Mouse (Mus musculus) hematopoietic stem cell, adult 5-6 weeks (primary cell): ENCODE data around the gene Zfp628. TPM values are rescaled to one million over a fixed set of nuclear protein-coding genes. Genes with fewer than 3 reads are reported as not detected.
"Not testable (repeated sequence)": the region's sequence is repeated elsewhere in the genome, so short reads cannot be mapped to it uniquely, and the experiment has no call there.

Experiments
- ATAC-seq, 2 experiments: fragments of 125-278 bp in 1 of 2; replicated peaks in 1 of 2; 2 replicates each; pipeline ENCODE4 v1.8.0; 2016 to 2017; ENCODE audit warnings: inconsistent platforms in 2 of 2, mild to moderate bottlenecking in 2 of 2, moderate number of reproducible peaks in 2 of 2, low read depth in 1 of 2, moderate TSS enrichment in 1 of 2; ENCODE audit not compliant: low FRiP score in 2 of 2, poor library complexity in 2 of 2, severe bottlenecking in 2 of 2, insufficient read depth in 1 of 2, low TSS enrichment in 1 of 2
- total RNA-seq: library from RNA; stranded (forward); fragments of 172-1452, 232-1000 nt; gene quantifications from 2 replicates; pipeline ENCODE4 v1.2.3, GENCODE M21; 2017

Zfp628 gene
- 2.2 and 3.2 TPM in 2 replicates for total RNA-seq

- ATAC-seq = peak; percentile 73 to 85
Measured at GRCm38 (mm10) chr7:4915007-4915665, at the start of gene Zfp628. TSS of gene Zfp628 (plus strand) at chr7:4915217.

- ATAC-seq = peak; percentile 99
Measured at GRCm38 (mm10) chr7:4865579-4866493, 49.2 kb upstream of the Zfp628 start.

- ATAC-seq = 0 out of 4 replicates have a peak, but pooled peaks of 1 of the 2 experiments have one; percentile 5
Measured at GRCm38 (mm10) chr7:4866631-4867180, 48.3 kb upstream of the Zfp628 start.

- no peak for ATAC-seq
Measured at GRCm38 (mm10) chr7:4870133-4870532, 44.9 kb upstream of the Zfp628 start, which contains the start of gene Isoc2b. TSS of gene Isoc2b (minus strand) at chr7:4870258.

- ATAC-seq = peak; percentile 100
Measured at GRCm38 (mm10) chr7:4876753-4877221, 38.2 kb upstream of the Zfp628 start, which contains the start of gene Isoc2a. TSS of gene Isoc2a (plus strand) at chr7:4877153.

- ATAC-seq = peak in 1 of 2 experiments; percentile 28; a peak in 3 of 4 replicates
Measured at GRCm38 (mm10) chr7:4877226-4877625, 37.8 kb upstream of the Zfp628 start.

GRCm38 (mm10) chr7:4878186-4878585, 36.8 kb upstream of the Zfp628 start:
- no peak for ATAC-seq

- not testable (repeated sequence) for ATAC-seq
Measured at GRCm38 (mm10) chr7:4879036-4879435, 36.0 kb upstream of the Zfp628 start.

- ATAC-seq = no peak
Measured at GRCm38 (mm10) chr7:4886680-4887079, 28.3 kb upstream of the Zfp628 start.

- ATAC-seq = no peak
Measured at GRCm38 (mm10) chr7:4895186-4895585, 19.8 kb upstream of the Zfp628 start.

GRCm38 (mm10) chr7:4898851-4899648, 16.0 kb upstream of the Zfp628 start:
- no peak; a peak in 1 of 4 replicates for ATAC-seq

GRCm38 (mm10) chr7:4899649-4900522, 15.1 kb upstream of the Zfp628 start:
- ATAC-seq = peak; percentile 4 to 52; a peak in 1 of 4 replicates

GRCm38 (mm10) chr7:4900523-4900851, 14.5 kb upstream of the Zfp628 start:
- no peak for ATAC-seq

GRCm38 (mm10) chr7:4901171-4901570, 13.8 kb upstream of the Zfp628 start:
- ATAC-seq = no peak; a peak in 1 of 4 replicates

GRCm38 (mm10) chr7:4902404-4902803, 12.6 kb upstream of the Zfp628 start:
- no peak for ATAC-seq

- ATAC-seq = no peak
Measured at GRCm38 (mm10) chr7:4906466-4906950, 8.5 kb upstream of the Zfp628 start, which contains the start of gene Gm36210. TSS of gene Gm36210 (minus strand) at chr7:4906516.
